Mouse (Mus musculus) CH12F3 (cell line): ENCODE results near the gene Gpr137b.
"Not testable (repeated sequence)": the region's sequence is repeated elsewhere in the genome, so short reads cannot be mapped to it uniquely, and the experiment has no call there.

Experiments
- in situ Hi-C: fragments of 300-500 bp; cut with MboI; formaldehyde crosslinking; loops from 2 replicates; pipeline ENCODE4 v1.14.3; 2020; ENCODE audit warnings: low sequenced_read_pairs

Gene Gpr137b

GRCm38 (mm10) chr13:13393228-13394095 is at the start of gene Gpr137b:
Gpr137b (minus strand) TSS chr13:13394014.
- in situ Hi-C loops: not testable (repeated sequence)

GRCm38 (mm10) chr13:13438112-13438953 is 44.5 kb upstream of the Gpr137b start:
- in situ Hi-C loops: not testable (repeated sequence)

GRCm38 (mm10) chr13:13437460-13438015 is 43.7 kb upstream of the Gpr137b start, which contains the start of gene Nid1:
Nid1 (plus strand) TSS chr13:13437551.
- in situ Hi-C loops: not testable (repeated sequence)

- in situ Hi-C loops: not testable (repeated sequence)
Measured at GRCm38 (mm10) chr13:13436161-13436560, 42.3 kb upstream of the Gpr137b start.

GRCm38 (mm10) chr13:13423301-13423700 is 29.5 kb upstream of the Gpr137b start:
- in situ Hi-C loops: not testable (repeated sequence)

- in situ Hi-C loops: not testable (repeated sequence)
Measured at GRCm38 (mm10) chr13:13418859-13419258, 25.0 kb upstream of the Gpr137b start.

GRCm38 (mm10) chr13:13416007-13416337 is 22.2 kb upstream of the Gpr137b start:
- in situ Hi-C loops: not testable (repeated sequence)

- in situ Hi-C loops: not testable (repeated sequence)
Measured at GRCm38 (mm10) chr13:13415120-13416006, 21.5 kb upstream of the Gpr137b start.

- in situ Hi-C loops: no loop called here
Measured at GRCm38 (mm10) chr13:13414206-13414605, 20.4 kb upstream of the Gpr137b start.

- in situ Hi-C loops: not testable (repeated sequence)
Measured at GRCm38 (mm10) chr13:13405511-13405910, 11.7 kb upstream of the Gpr137b start.

- in situ Hi-C loops: not testable (repeated sequence)
Measured at GRCm38 (mm10) chr13:13404517-13405155, 10.8 kb upstream of the Gpr137b start.

GRCm38 (mm10) chr13:13403839-13404238 is 10.0 kb upstream of the Gpr137b start:
- in situ Hi-C loops: not testable (repeated sequence)

GRCm38 (mm10) chr13:13403366-13403765 is 9.6 kb upstream of the Gpr137b start:
- in situ Hi-C loops: not testable (repeated sequence)

GRCm38 (mm10) chr13:13402818-13403217 is 9.0 kb upstream of the Gpr137b start:
- in situ Hi-C loops: not testable (repeated sequence)

- in situ Hi-C loops: not testable (repeated sequence)
Measured at GRCm38 (mm10) chr13:13400851-13401250, 7.0 kb upstream of the Gpr137b start.

- in situ Hi-C loops: not testable (repeated sequence)
Measured at GRCm38 (mm10) chr13:13394096-13394395, 232 bp upstream of the Gpr137b start.

- in situ Hi-C loops: not testable (repeated sequence)
Measured at GRCm38 (mm10) chr13:13378168-13378859, 15.5 kb downstream of the Gpr137b start.

GRCm38 (mm10) chr13:13377180-13377579 is 16.6 kb downstream of the Gpr137b start:
- in situ Hi-C loops: no loop called here

- in situ Hi-C loops: not testable (repeated sequence)
Measured at GRCm38 (mm10) chr13:13373965-13374364, 19.8 kb downstream of the Gpr137b start.
